Mouse (Mus musculus): ENCODE measurements around the gene Gmpr. TPM values are rescaled to one million over a fixed set of nuclear protein-coding genes. Genes with fewer than 3 reads are reported as not detected.
A peak's percentile ranks its signal among the peaks of the same experiment; 100 is the strongest.

Gene Gmpr
- polyA plus RNA-seq, 1 experiment from 2014 or later = 200 TPM

GRCm38 (mm10) chr13:45512531-45512930, 5.3 kb downstream of the Gmpr start:
- ATAC-seq (replicated peaks; ENCODE audit: low FRiP score) (no peak; the same call in 1 of the 2 replicates), DNase-seq (ENCODE audit: low spot score) (no peak)
- Histone ChIP-seq H3K9ac (ENCODE audit: low read depth, low read length) (peak overlapping the region; percentile 52), H3K36me3 (ENCODE audit: control insufficient read depth, insufficient read depth, low read length) (no peaks in the 10 kb centered on the region), H3K4me1 (replicated peaks; ENCODE audit: control insufficient read depth, insufficient read depth, low read length) (peaks cover 77% of the 10 kb centered on the region), H3K27ac (ENCODE audit: low read depth, low read length) (peak overlapping the region; percentile 95), H3K27me3 (replicated peaks; ENCODE audit: control insufficient read depth, insufficient read depth, low read length) (peaks cover 5% of the 10 kb centered on the region; the same call in 1 of the 2 replicates), H3K9me3 (ENCODE audit: control insufficient read depth, low read length) (no peaks in the 10 kb centered on the region), H3K4me2 (peak overlapping the region; percentile 88), H3K4me3 (ENCODE audit: low read depth, low read length) (peak overlapping the region; percentile 36)
- WGBS = 49% methylated on average over 8 of the region's 8 CpGs

- H3K27ac ChIP-seq (ENCODE audit: low read depth, low read length) = peak overlapping the region; percentile 95
- ATAC-seq (replicated peaks; ENCODE audit: low FRiP score) = peak; percentile 25; the same call in 1 of the 2 replicates
- H3K4me3 ChIP-seq (ENCODE audit: low read depth, low read length) = peak overlapping the region; percentile 36
- H3K36me3 ChIP-seq (ENCODE audit: control insufficient read depth, insufficient read depth, low read length) = no peaks in the 10 kb centered on the region
- no peak for DNase-seq (ENCODE audit: low spot score)
- 37% methylated on average over 12 of the region's 12 CpGs for WGBS
- peak overlapping the region; percentile 52 for H3K9ac ChIP-seq (ENCODE audit: low read depth, low read length)
- peak overlapping the region; percentile 88 for H3K4me2 ChIP-seq
- peaks cover 5% of the 10 kb centered on the region; the same call in 1 of the 2 replicates for H3K27me3 ChIP-seq (replicated peaks; ENCODE audit: control insufficient read depth, insufficient read depth, low read length)
- peaks cover 80% of the 10 kb centered on the region for H3K4me1 ChIP-seq (replicated peaks; ENCODE audit: control insufficient read depth, insufficient read depth, low read length)
- H3K9me3 ChIP-seq (ENCODE audit: control insufficient read depth, low read length) = no peaks in the 10 kb centered on the region
Observed at GRCm38 (mm10) chr13:45513009-45513984, 6.1 kb downstream of the Gmpr start.

GRCm38 (mm10) chr13:45514115-45514514, 6.9 kb downstream of the Gmpr start:
- WGBS = 48% methylated on average over 5 of the region's 5 CpGs
- no peaks in the 10 kb centered on the region for H3K9me3 ChIP-seq (ENCODE audit: control insufficient read depth, low read length)
- peak overlapping the region; percentile 36 for H3K4me3 ChIP-seq (ENCODE audit: low read depth, low read length)
- peak overlapping the region; percentile 95 for H3K27ac ChIP-seq (ENCODE audit: low read depth, low read length)
- peak; percentile 44 for ATAC-seq (replicated peaks; ENCODE audit: low FRiP score)
- peaks cover 5% of the 10 kb centered on the region; the same call in 1 of the 2 replicates for H3K27me3 ChIP-seq (replicated peaks; ENCODE audit: control insufficient read depth, insufficient read depth, low read length)
- peak overlapping the region; percentile 52 for H3K9ac ChIP-seq (ENCODE audit: low read depth, low read length)
- H3K4me2 ChIP-seq = peak overlapping the region; percentile 88
- peaks cover 4% of the 10 kb centered on the region; the same call in 1 of the 2 replicates for H3K36me3 ChIP-seq (ENCODE audit: control insufficient read depth, insufficient read depth, low read length)
- DNase-seq (ENCODE audit: low spot score) = no peak
- H3K4me1 ChIP-seq (replicated peaks; ENCODE audit: control insufficient read depth, insufficient read depth, low read length) = peaks cover 82% of the 10 kb centered on the region

GRCm38 (mm10) chr13:45514832-45515422, 7.7 kb downstream of the Gmpr start:
- DNase-seq (ENCODE audit: low spot score) (no peak), ATAC-seq (replicated peaks; ENCODE audit: low FRiP score) (no peak)
- Histone ChIP-seq H3K9ac (ENCODE audit: low read depth, low read length) (peak overlapping the region; percentile 52; the same call in 1 of the 2 replicates), H3K4me2 (peak overlapping the region; percentile 88), H3K27me3 (replicated peaks; ENCODE audit: control insufficient read depth, insufficient read depth, low read length) (peaks cover 5% of the 10 kb centered on the region; the same call in 1 of the 2 replicates), H3K36me3 (ENCODE audit: control insufficient read depth, insufficient read depth, low read length) (peaks cover 8% of the 10 kb centered on the region), H3K9me3 (ENCODE audit: control insufficient read depth, low read length) (no peaks in the 10 kb centered on the region), H3K27ac (ENCODE audit: low read depth, low read length) (peak overlapping the region; percentile 95), H3K4me1 (replicated peaks; ENCODE audit: control insufficient read depth, insufficient read depth, low read length) (peaks cover 79% of the 10 kb centered on the region), H3K4me3 (ENCODE audit: low read depth, low read length) (0 out of 2 replicates have a peak overlapping the region, but pooled peaks have one; percentile 3)
- 43% methylated on average over 8 of the region's 8 CpGs for WGBS

GRCm38 (mm10) chr13:45516501-45517393, 9.5 kb downstream of the Gmpr start:
- peak overlapping the region; percentile 35 for H3K4me2 ChIP-seq
- peaks cover 60% of the 10 kb centered on the region for H3K4me1 ChIP-seq (replicated peaks; ENCODE audit: control insufficient read depth, insufficient read depth, low read length)
- peaks cover 18% of the 10 kb centered on the region for H3K36me3 ChIP-seq (ENCODE audit: control insufficient read depth, insufficient read depth, low read length)
- H3K27me3 ChIP-seq (replicated peaks; ENCODE audit: control insufficient read depth, insufficient read depth, low read length) = peaks cover 5% of the 10 kb centered on the region; the same call in 1 of the 2 replicates
- H3K27ac ChIP-seq (ENCODE audit: low read depth, low read length) = no peak overlapping the region; the same call in 1 of the 2 replicates
- no peak for DNase-seq (ENCODE audit: low spot score)
- no peak for ATAC-seq (replicated peaks; ENCODE audit: low FRiP score)
- peak overlapping the region; percentile 17; the same call in 1 of the 2 replicates for H3K9ac ChIP-seq (ENCODE audit: low read depth, low read length)
- WGBS = 31% methylated on average over 24 of the region's 24 CpGs
- H3K4me3 ChIP-seq (ENCODE audit: low read depth, low read length) = peak overlapping the region; percentile 1; the same call in 1 of the 2 replicates
- no peaks in the 10 kb centered on the region for H3K9me3 ChIP-seq (ENCODE audit: control insufficient read depth, low read length)

- no peak for ATAC-seq (replicated peaks; ENCODE audit: low FRiP score)
- no peak for DNase-seq (ENCODE audit: low spot score)
- Histone ChIP-seq H3K4me1 (replicated peaks; ENCODE audit: control insufficient read depth, insufficient read depth, low read length) (peaks cover 34% of the 10 kb centered on the region), H3K4me2 (no peak overlapping the region), H3K27ac (ENCODE audit: low read depth, low read length) (peak overlapping the region; percentile 30; the same call in 1 of the 2 replicates), H3K9me3 (ENCODE audit: control insufficient read depth, low read length) (no peaks in the 10 kb centered on the region), H3K4me3 (ENCODE audit: low read depth, low read length) (no peak overlapping the region), H3K27me3 (replicated peaks; ENCODE audit: control insufficient read depth, insufficient read depth, low read length) (no peaks in the 10 kb centered on the region), H3K9ac (ENCODE audit: low read depth, low read length) (no peak overlapping the region), H3K36me3 (ENCODE audit: control insufficient read depth, insufficient read depth, low read length) (peaks cover 22% of the 10 kb centered on the region)
- WGBS = 75% methylated on average over 3 of the region's 3 CpGs
Observed at GRCm38 (mm10) chr13:45524305-45524704, 17.1 kb downstream of the Gmpr start.

- Histone ChIP-seq H3K4me1 (replicated peaks; ENCODE audit: control insufficient read depth, insufficient read depth, low read length) (peaks cover 40% of the 10 kb centered on the region), H3K27ac (ENCODE audit: low read depth, low read length) (0 out of 2 replicates have a peak overlapping the region, but pooled peaks have one; percentile 2)
- WGBS = 88% methylated on average over 6 of the region's 6 CpGs
Observed at GRCm38 (mm10) chr13:45524791-45525435, 17.7 kb downstream of the Gmpr start.

More at GRCm38 (mm10) chr13:45524791-45525435, 17.7 kb downstream of the Gmpr start:
- Histone ChIP-seq H3K4me2 (no peak overlapping the region), H3K36me3 (ENCODE audit: control insufficient read depth, insufficient read depth, low read length) (peaks cover 24% of the 10 kb centered on the region), H3K9me3 (ENCODE audit: control insufficient read depth, low read length) (no peaks in the 10 kb centered on the region), H3K27me3 (replicated peaks; ENCODE audit: control insufficient read depth, insufficient read depth, low read length) (no peaks in the 10 kb centered on the region), H3K4me3 (ENCODE audit: low read depth, low read length) (no peak overlapping the region), H3K9ac (ENCODE audit: low read depth, low read length) (no peak overlapping the region)
- DNase-seq (ENCODE audit: low spot score) (no peak), ATAC-seq (replicated peaks; ENCODE audit: low FRiP score) (no peak)

Measured in liver, embryonic 11.5 days (tissue).